ENCODE assay signal across 8 mouse cellular contexts in the genomic region with DNA sequence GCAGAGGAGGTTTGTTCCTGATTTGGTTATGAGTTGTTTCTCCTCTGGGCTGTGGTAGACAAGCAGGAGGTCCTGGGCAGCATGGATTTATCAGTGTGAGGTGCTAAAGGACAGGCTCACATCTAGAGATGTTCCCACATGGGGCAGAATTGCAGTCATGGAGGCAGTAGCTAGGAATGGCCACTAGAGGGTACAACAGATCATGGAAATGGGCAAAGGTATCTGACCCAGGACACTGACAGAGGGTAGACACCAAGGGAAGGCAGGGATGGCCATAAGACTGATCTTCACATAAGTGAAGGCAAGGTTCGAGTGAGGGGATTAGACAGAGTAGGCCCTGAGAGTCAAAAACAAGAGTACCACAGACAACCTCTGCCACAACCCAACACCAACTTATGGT. TPM values are rescaled to one million over a fixed set of nuclear protein-coding genes. Genes with fewer than 3 reads are reported as not detected.
DNase-seq lines count a peak whose midpoint lies in the region; ATAC-seq and TF ChIP-seq lines count a peak whose summit lies in the region.

No protein-coding gene starts in this region.

- no peak overlapping the region for H3K9ac ChIP-seq in embryonic facial prominence, embryonic 14.5 days (ENCODE audit: low read depth, low read length)
- no peak overlapping the region for H3K9ac ChIP-seq in midbrain, embryonic 14.5 days (replicated peaks; ENCODE audit: low read length)

- DNase-seq in testis, postnatal 10 days (ENCODE audit: low spot score), result peak; percentile 57
- DNase-seq in testis, postnatal 14 days (ENCODE audit: low spot score), result no peak
- DNase-seq in embryonic facial prominence, embryonic 14.5 days (ENCODE audit: low spot score), result peak; percentile 12
- peak; percentile 37 for DNase-seq in limb, embryonic 10.5 days (ENCODE audit: low spot score)
- DNase-seq in midbrain, embryonic 14.5 days, result peak; percentile 62
- DNase-seq in yolk sac, embryonic 10.5 days (ENCODE audit: low spot score), result peak; percentile 18

- ATAC-seq in embryonic facial prominence, embryonic 14.5 days (ENCODE audit: low read depth), result peak; percentile 63; the same call in 1 of the 2 replicates
- peak; percentile 73 for ATAC-seq in inflammation-experienced regulatory T-cells, adult 6 months
- peak; percentile 40; the same call in 1 of the 2 replicates for ATAC-seq in midbrain, embryonic 14.5 days (ENCODE audit: low FRiP score, low TSS enrichment)

- no peaks in the 10 kb centered on the region for H3K27me3 ChIP-seq in embryonic facial prominence, embryonic 14.5 days (replicated peaks; ENCODE audit: control insufficient read depth, insufficient read depth, low read length)
- H3K27me3 ChIP-seq in limb, embryonic 10.5 days (ENCODE audit: low read depth, poor library complexity, severe bottlenecking), result no peaks in the 10 kb centered on the region
- no peaks in the 10 kb centered on the region for H3K27me3 ChIP-seq in midbrain, embryonic 14.5 days (ENCODE audit: control insufficient read depth, insufficient read depth, low read length)

- H3K4me3 ChIP-seq in bone marrow macrophage, adult 2 months (ENCODE audit: insufficient read depth, low read length), result no peak overlapping the region
- no peak overlapping the region for H3K4me3 ChIP-seq in embryonic facial prominence, embryonic 14.5 days (ENCODE audit: low read depth, low read length)
- H3K4me3 ChIP-seq in limb, embryonic 10.5 days, result no peak overlapping the region
- H3K4me3 ChIP-seq in midbrain, embryonic 14.5 days (replicated peaks; ENCODE audit: low read depth, low read length), result no peak overlapping the region

- peak; percentile 51; the same call in 1 of the 2 replicates for TF ChIP-seq CTCF in bone marrow macrophage, adult 2 months (IDR thresholded peaks at IDR 0.05; ENCODE audit: low read depth, low read length)

- no peaks in the 10 kb centered on the region for H3K4me1 ChIP-seq in bone marrow macrophage, adult 2 months (ENCODE audit: control insufficient read depth, insufficient read depth, low read length)
- no peaks in the 10 kb centered on the region for H3K4me1 ChIP-seq in embryonic facial prominence, embryonic 14.5 days (ENCODE audit: control insufficient read depth, insufficient read depth, low read length)
- no peaks in the 10 kb centered on the region for H3K4me1 ChIP-seq in limb, embryonic 10.5 days
- H3K4me1 ChIP-seq in midbrain, embryonic 14.5 days (ENCODE audit: control insufficient read depth, insufficient read depth, low read length), result no peaks in the 10 kb centered on the region

- H3K4me2 ChIP-seq in embryonic facial prominence, embryonic 14.5 days (ENCODE audit: low read depth, low read length), result no peak overlapping the region
- no peak overlapping the region for H3K4me2 ChIP-seq in midbrain, embryonic 14.5 days (ENCODE audit: low read length)

- WGBS in embryonic facial prominence, embryonic 14.5 days, result 64% methylated on average over 1 of the region's 1 CpGs
- 42% methylated on average over 1 of the region's 1 CpGs for WGBS in limb, embryonic 10.5 days
- WGBS in midbrain, embryonic 14.5 days, result 65% methylated on average over 1 of the region's 1 CpGs

- no peak overlapping the region for H3K27ac ChIP-seq in bone marrow macrophage, adult 2 months (ENCODE audit: insufficient read depth, low read depth, low read length)
- no peak overlapping the region for H3K27ac ChIP-seq in embryonic facial prominence, embryonic 14.5 days (replicated peaks; ENCODE audit: low read depth, low read length)
- no peak overlapping the region for H3K27ac ChIP-seq in limb, embryonic 10.5 days
- no peak overlapping the region for H3K27ac ChIP-seq in midbrain, embryonic 14.5 days (replicated peaks; ENCODE audit: low read depth, low read length)

- no peaks in the 10 kb centered on the region for H3K9me3 ChIP-seq in embryonic facial prominence, embryonic 14.5 days (ENCODE audit: control insufficient read depth, low read length)
- no peaks in the 10 kb centered on the region for H3K9me3 ChIP-seq in limb, embryonic 10.5 days (replicated peaks)
- no peaks in the 10 kb centered on the region for H3K9me3 ChIP-seq in midbrain, embryonic 14.5 days (ENCODE audit: control insufficient read depth, low read length)

- peaks cover 27% of the 10 kb centered on the region for H3K36me3 ChIP-seq in embryonic facial prominence, embryonic 14.5 days (ENCODE audit: control insufficient read depth, insufficient read depth, low read length)
- H3K36me3 ChIP-seq in limb, embryonic 10.5 days, result peaks cover 26% of the 10 kb centered on the region
- peaks cover 24% of the 10 kb centered on the region for H3K36me3 ChIP-seq in midbrain, embryonic 14.5 days (ENCODE audit: control insufficient read depth, insufficient read depth, low read length)

- no peak for TF ChIP-seq POLR2A in bone marrow macrophage, adult 2 months (IDR thresholded peaks at IDR 0.05; ENCODE audit: borderline replicate concordance, low read depth, low read length)

RNA-seq across cellular contexts. Expression of a gene that starts 7.1 kb away (rescaled TPM):
- polyA plus RNA-seq in bone marrow macrophage, adult 2 months (2012; ENCODE audit: insufficient read depth, insufficient read length, missing spikeins), result 222 and 238 TPM in 2 replicates
- 388 and 486 TPM in 2 replicates for polyA plus RNA-seq in embryonic facial prominence, embryonic 14.5 days (2014; fragmentation: Nextera tagmentation; extraction: Ambion mirVana)
- polyA plus RNA-seq in inflammation-experienced regulatory T-cells, adult 6 months (2017; shearing (Covaris generic)), result 100 to 1,000 TPM; 180 to 317 (median 253) TPM
- 385 and 399 TPM in 2 replicates for polyA plus RNA-seq in limb, embryonic 10.5 days (2016; fragmentation: Nextera tagmentation; extraction: Ambion mirVana)
- 376 and 494 TPM in 2 replicates for polyA plus RNA-seq in midbrain, embryonic 14.5 days (2014; fragmentation: Nextera tagmentation; extraction: Ambion mirVana)

RNA-seq across cellular contexts. Expression of a gene that starts 21.5 kb away (rescaled TPM):
- 8.7 and 9.8 TPM in 2 replicates for polyA plus RNA-seq in bone marrow macrophage, adult 2 months (2012; ENCODE audit: insufficient read depth, insufficient read length, missing spikeins)
- polyA plus RNA-seq in embryonic facial prominence, embryonic 14.5 days (2014; fragmentation: Nextera tagmentation; extraction: Ambion mirVana), result 0.42 and 0.58 TPM in 2 replicates
- polyA plus RNA-seq in inflammation-experienced regulatory T-cells, adult 6 months (2017; shearing (Covaris generic)), result not detected
- polyA plus RNA-seq in limb, embryonic 10.5 days (2016; fragmentation: Nextera tagmentation; extraction: Ambion mirVana), result 0.09 and 0.20 TPM in 2 replicates
- not detected in 2 replicates for polyA plus RNA-seq in midbrain, embryonic 14.5 days (2014; fragmentation: Nextera tagmentation; extraction: Ambion mirVana)

RNA-seq across cellular contexts. Expression of a gene that starts 33.8 kb away (rescaled TPM):
- 16.9 and 23.9 TPM in 2 replicates for polyA plus RNA-seq in bone marrow macrophage, adult 2 months (2012; ENCODE audit: insufficient read depth, insufficient read length, missing spikeins)
- 22.9 and 23.8 TPM in 2 replicates for polyA plus RNA-seq in embryonic facial prominence, embryonic 14.5 days (2014; fragmentation: Nextera tagmentation; extraction: Ambion mirVana)
- 1 to 10 TPM; 3.5 to 5.8 (median 4.9) TPM for polyA plus RNA-seq in inflammation-experienced regulatory T-cells, adult 6 months (2017; shearing (Covaris generic))
- 24.1 and 27.1 TPM in 2 replicates for polyA plus RNA-seq in limb, embryonic 10.5 days (2016; fragmentation: Nextera tagmentation; extraction: Ambion mirVana)
- polyA plus RNA-seq in midbrain, embryonic 14.5 days (2014; fragmentation: Nextera tagmentation; extraction: Ambion mirVana), result 28.1 and 35.2 TPM in 2 replicates

RNA-seq across cellular contexts. Expression of a gene that starts 39.0 kb away (rescaled TPM):
- not detected in 2 replicates for polyA plus RNA-seq in bone marrow macrophage, adult 2 months (2012; ENCODE audit: insufficient read depth, insufficient read length, missing spikeins)
- not detected in 2 replicates for polyA plus RNA-seq in embryonic facial prominence, embryonic 14.5 days (2014; fragmentation: Nextera tagmentation; extraction: Ambion mirVana)
- 1 to 10 TPM; 1.2 to 1.4 (median 1.3) TPM for polyA plus RNA-seq in inflammation-experienced regulatory T-cells, adult 6 months (2017; shearing (Covaris generic))
- 0.11 and 0.34 TPM in 2 replicates for polyA plus RNA-seq in limb, embryonic 10.5 days (2016; fragmentation: Nextera tagmentation; extraction: Ambion mirVana)
- polyA plus RNA-seq in midbrain, embryonic 14.5 days (2014; fragmentation: Nextera tagmentation; extraction: Ambion mirVana), result 0.34 TPM in 1 of 2 replicates, not detected in the other

RNA-seq across cellular contexts. Expression of a gene that starts 59.5 kb away (rescaled TPM):
- not detected in 2 replicates for polyA plus RNA-seq in bone marrow macrophage, adult 2 months (2012; ENCODE audit: insufficient read depth, insufficient read length, missing spikeins)
- polyA plus RNA-seq in embryonic facial prominence, embryonic 14.5 days (2014; fragmentation: Nextera tagmentation; extraction: Ambion mirVana), result 0.21 and 0.77 TPM in 2 replicates
- polyA plus RNA-seq in inflammation-experienced regulatory T-cells, adult 6 months (2017; shearing (Covaris generic)), result not detected
- not detected in 2 replicates for polyA plus RNA-seq in limb, embryonic 10.5 days (2016; fragmentation: Nextera tagmentation; extraction: Ambion mirVana)
- 2.8 and 3.9 TPM in 2 replicates for polyA plus RNA-seq in midbrain, embryonic 14.5 days (2014; fragmentation: Nextera tagmentation; extraction: Ambion mirVana)
